Mouse (Mus musculus) T-cell, adult 66 days (primary cell): ENCODE measurements around the gene Kidins220. TPM values are rescaled to one million over a fixed set of nuclear protein-coding genes. Genes with fewer than 3 reads are reported as not detected.

Experiments
- total RNA-seq, 2 experiments: library from RNA; stranded (reverse); gene quantifications; 3 replicates in 1 of 2; 4 replicates in 1 of 2; pipeline ENCODE4 v1.2.4; 2023

Gene Kidins220
- total RNA-seq: 100 to 1,000 TPM; 110 to 111 TPM

GRCm38 (mm10) chr12:24974446-24975114 lies at the start of gene Kidins220:
Gene Kidins220, plus strand, starts transcription at chr12:24974925.

GRCm38 (mm10) chr12:25097052-25097209 lies 122.2 kb downstream of the Kidins220 start, which contains the start of gene Id2:
Gene Id2, minus strand, starts transcription at chr12:25097140.

Other genes starting within 250 kb of the Kidins220 start
- not detected for gene Mboat2, start 144.0 kb upstream of the Kidins220 start, total RNA-seq
- gene Id2, start 122.2 kb downstream of the Kidins220 start, total RNA-seq: 100 to 1,000 TPM; 153 to 170 TPM